Mouse (Mus musculus): ENCODE results near the gene Pbxip1.

DNA sequence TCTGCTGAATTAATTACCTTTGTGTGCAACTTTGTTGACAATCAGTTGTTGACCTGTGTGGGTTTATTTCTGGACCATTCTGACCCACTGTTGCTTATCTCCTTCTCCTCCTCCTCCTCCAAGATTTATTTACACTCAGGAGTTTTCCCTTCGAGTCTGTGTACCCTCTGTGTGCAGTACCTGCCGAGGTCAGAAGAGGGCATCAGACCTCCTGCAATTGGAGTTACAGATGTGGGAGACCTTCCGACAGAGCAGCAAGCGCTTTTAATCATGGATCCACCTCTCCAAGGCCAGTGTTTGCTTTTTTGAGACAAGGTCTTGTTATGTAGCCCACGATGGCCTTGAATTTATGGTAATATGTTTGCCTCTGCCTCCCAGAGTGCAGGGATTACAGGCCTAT, 58.1 kb downstream of the Pbxip1 start:
- TF ChIP-seq CTCF (IDR thresholded peaks at IDR 0.05; ENCODE audit: control insufficient read depth, insufficient read depth, low read length): no peak
- no peak for TF ChIP-seq POLR2A (IDR thresholded peaks at IDR 0.05; ENCODE audit: borderline replicate concordance, control insufficient read depth, low read depth, low read length)
